Mouse (Mus musculus) intestine, postnatal 0 days (tissue): ENCODE results near the gene Olfr221. TPM values are rescaled to one million over a fixed set of nuclear protein-coding genes. Genes with fewer than 3 reads are reported as not detected.
"Not testable (repeated sequence)": the region's sequence is repeated elsewhere in the genome, so short reads cannot be mapped to it uniquely, and the experiment has no call there.

ENCODE experiments used
- ATAC-seq: fragments of 200-750 bp; cut with Nextera tagmentation; 2 replicates; pipeline ENCODE4 v1.8.0; 2017; ENCODE audit warnings: mild to moderate bottlenecking, moderate TSS enrichment, moderate library complexity
- H3K27ac ChIP-seq: fragments of 300-500 bp; sonication (generic); 2 replicates; pipeline ENCODE4 v1.5.1; 2014; ENCODE audit warnings: mild to moderate bottlenecking, low read depth, low read length, moderate library complexity
- H3K27me3 ChIP-seq: fragments of 300-500 bp; sonication (generic); replicated peaks from 2 replicates; pipeline ENCODE4 v1.6.1; 2014; ENCODE audit warnings: low read length, mixed read lengths; ENCODE audit not compliant: control insufficient read depth, insufficient read depth
- H3K36me3 ChIP-seq: fragments of 300-500 bp; sonication (generic); 2 replicates; pipeline ENCODE4 v1.6.1; 2014; ENCODE audit warnings: mild to moderate bottlenecking, moderate library complexity; ENCODE audit not compliant: control insufficient read depth, insufficient read depth
- H3K4me1 ChIP-seq: fragments of 300-500 bp; sonication (generic); replicated peaks from 2 replicates; pipeline ENCODE4 v1.6.1; 2014; ENCODE audit warnings: antibody characterized with exemption, low read length, mixed read lengths; ENCODE audit not compliant: control insufficient read depth, insufficient read depth
- H3K4me2 ChIP-seq: fragments of 300-500 bp; sonication (generic); replicated peaks from 2 replicates; pipeline ENCODE4 v1.6.1; 2014; ENCODE audit warnings: low read depth, mild to moderate bottlenecking, moderate library complexity
- H3K4me3 ChIP-seq: fragments of 300-500 bp; sonication (generic); 2 replicates; pipeline ENCODE4 v1.5.1; 2014; ENCODE audit warnings: low read depth, low read length
- H3K9ac ChIP-seq: fragments of 300-500 bp; sonication (generic); 2 replicates; pipeline ENCODE4 v1.6.1; 2014; ENCODE audit warnings: mild to moderate bottlenecking, low read depth, low read length
- H3K9me3 ChIP-seq: fragments of 300-500 bp; sonication (generic); 2 replicates; pipeline ENCODE4 v1.6.1; 2016; ENCODE audit warnings: mixed run types; ENCODE audit not compliant: control insufficient read depth
- CTCF ChIP-seq: sonication (generic); IDR thresholded peaks from 2 replicates; pipeline ENCODE4 v1.5.1; 2016; ENCODE audit warnings: low read depth, mild to moderate bottlenecking, control low read depth, antibody characterized with exemption, moderate library complexity
- WGBS: fragments of 180-500 bp; shearing (Covaris S2); extraction: QIAGEN DNeasy Blood & Tissue Kit; methylation state at CpG from one replicate; pipeline ENCODE4 v1.1.7; 2014; 5-methylcytosine and 5-hydroxymethylcytosine counted together
- polyA plus RNA-seq: library from polyadenylated mRNA; unstranded; fragments of >200 nt; fragmentation: Nextera tagmentation; extraction: Ambion mirVana; gene quantifications from 2 replicates; pipeline ENCODE4 v1.2.1, GENCODE M21; 2015

Olfr221 gene
- not detected in 2 replicates for polyA plus RNA-seq

- H3K4me1 ChIP-seq, H3K4me2 ChIP-seq, ATAC-seq, H3K4me3 ChIP-seq, H3K9me3 ChIP-seq, H3K9ac ChIP-seq, H3K36me3 ChIP-seq, H3K27ac ChIP-seq, H3K27me3 ChIP-seq: not testable (repeated sequence)
- 64% methylated on average over 3 of the region's 3 CpGs for WGBS
Observed at GRCm38 (mm10) chr14:52042359-52042758, at the start of gene Olfr221. Olfr221 (minus strand) TSS chr14:52042459.

GRCm38 (mm10) chr14:52083083-52083482 lies 40.8 kb upstream of the Olfr221 start:
- no peak for TF ChIP-seq CTCF
- peaks cover 59% of the 10 kb centered on the region for H3K36me3 ChIP-seq
- H3K9me3 ChIP-seq = no peaks in the 10 kb centered on the region
- no peak overlapping the region for H3K27ac ChIP-seq
- no peaks in the 10 kb centered on the region for H3K27me3 ChIP-seq
- H3K4me2 ChIP-seq = no peak overlapping the region
- no peaks in the 10 kb centered on the region for H3K4me1 ChIP-seq
- no peak overlapping the region for H3K9ac ChIP-seq
- no peak overlapping the region for H3K4me3 ChIP-seq
- no peak for ATAC-seq

- peaks cover 50% of the 10 kb centered on the region for H3K36me3 ChIP-seq
- no peaks in the 10 kb centered on the region for H3K4me1 ChIP-seq
- TF ChIP-seq CTCF = no peak
- 91% methylated on average over 15 of the region's 15 CpGs for WGBS
- no peak for ATAC-seq
- H3K27me3 ChIP-seq = no peaks in the 10 kb centered on the region
- H3K4me2 ChIP-seq = no peak overlapping the region
- H3K9ac ChIP-seq = no peak overlapping the region
- no peak overlapping the region for H3K27ac ChIP-seq
- H3K4me3 ChIP-seq = no peak overlapping the region
- H3K9me3 ChIP-seq = no peaks in the 10 kb centered on the region
Observed at GRCm38 (mm10) chr14:52071599-52072137, 29.4 kb upstream of the Olfr221 start.

GRCm38 (mm10) chr14:52066135-52066534 lies 23.9 kb upstream of the Olfr221 start:
- 53% methylated on average over 4 of the region's 4 CpGs for WGBS
- TF ChIP-seq CTCF = no peak

GRCm38 (mm10) chr14:52061798-52062197 lies 19.5 kb upstream of the Olfr221 start:
- no peak overlapping the region for H3K9ac ChIP-seq
- H3K4me3 ChIP-seq = no peak overlapping the region
- ATAC-seq = no peak
- H3K4me2 ChIP-seq = no peak overlapping the region
- WGBS = 85% methylated on average over 8 of the region's 8 CpGs
- no peaks in the 10 kb centered on the region for H3K4me1 ChIP-seq
- no peaks in the 10 kb centered on the region for H3K36me3 ChIP-seq
- TF ChIP-seq CTCF = no peak
- H3K27ac ChIP-seq = no peak overlapping the region
- H3K9me3 ChIP-seq = no peaks in the 10 kb centered on the region
- H3K27me3 ChIP-seq = no peaks in the 10 kb centered on the region

More at GRCm38 (mm10) chr14:52066135-52066534, 23.9 kb upstream of the Olfr221 start:
- Histone ChIP-seq H3K4me1 (no peaks in the 10 kb centered on the region), H3K27ac (no peak overlapping the region), H3K4me2 (no peak overlapping the region), H3K9me3 (no peaks in the 10 kb centered on the region), H3K27me3 (no peaks in the 10 kb centered on the region), H3K9ac (no peak overlapping the region), H3K36me3 (peaks cover under 1% of the 10 kb centered on the region; the same call in 1 of the 2 replicates), H3K4me3 (no peak overlapping the region)
- no peak for ATAC-seq

GRCm38 (mm10) chr14:52060800-52061199 lies 18.5 kb upstream of the Olfr221 start:
- WGBS = 81% methylated on average over 1 of the region's 1 CpGs
- Histone ChIP-seq H3K4me2 (no peak overlapping the region), H3K9ac (no peak overlapping the region), H3K4me3 (no peak overlapping the region), H3K9me3 (no peaks in the 10 kb centered on the region), H3K27me3 (no peaks in the 10 kb centered on the region), H3K27ac (no peak overlapping the region), H3K36me3 (no peaks in the 10 kb centered on the region), H3K4me1 (no peaks in the 10 kb centered on the region)
- no peak for ATAC-seq
- no peak for TF ChIP-seq CTCF

GRCm38 (mm10) chr14:52059982-52060381 lies 17.7 kb upstream of the Olfr221 start:
- Histone ChIP-seq H3K9me3 (no peaks in the 10 kb centered on the region), H3K9ac (no peak overlapping the region), H3K4me2 (no peak overlapping the region), H3K4me1 (no peaks in the 10 kb centered on the region), H3K27me3 (no peaks in the 10 kb centered on the region), H3K27ac (no peak overlapping the region), H3K4me3 (no peak overlapping the region), H3K36me3 (no peaks in the 10 kb centered on the region)
- no peak for TF ChIP-seq CTCF
- no peak for ATAC-seq
- WGBS = 58% methylated on average over 4 of the region's 4 CpGs

GRCm38 (mm10) chr14:52052720-52053119 lies 10.5 kb upstream of the Olfr221 start:
- not testable (repeated sequence) for H3K4me3 ChIP-seq, H3K36me3 ChIP-seq, H3K4me2 ChIP-seq, H3K4me1 ChIP-seq, H3K9ac ChIP-seq, H3K27ac ChIP-seq, ATAC-seq, H3K27me3 ChIP-seq, H3K9me3 ChIP-seq
- 87% methylated on average over 3 of the region's 3 CpGs for WGBS
